Mouse (Mus musculus) hindbrain, embryonic 12.5 days (tissue): ENCODE measurements at regions not wholly inside any gene's neighbourhood (a gene's known extent, or its start where the extent isn't known, plus 50 kb on each side); places are given as distances from the start of the nearest gene placed in this dataset.

Experiments
- ATAC-seq: fragments of 200-750 bp; cut with Nextera tagmentation; 2 replicates; pipeline ENCODE4 v1.8.0; 2017; ENCODE audit warnings: moderate TSS enrichment; ENCODE audit not compliant: low FRiP score
- H3K27ac ChIP-seq: fragments of 300-500 bp; sonication (generic); 2 replicates; pipeline ENCODE4 v1.5.1; 2016; ENCODE audit warnings: mild to moderate bottlenecking
- H3K27me3 ChIP-seq: fragments of 300-500 bp; sonication (generic); 2 replicates; pipeline ENCODE4 v1.6.1; 2016; ENCODE audit warnings: mild to moderate bottlenecking
- H3K36me3 ChIP-seq: fragments of 300-500 bp; sonication (generic); 2 replicates; pipeline ENCODE4 v1.6.1; 2016; ENCODE audit warnings: mild to moderate bottlenecking
- H3K4me1 ChIP-seq: fragments of 300-500 bp; sonication (generic); 2 replicates; pipeline ENCODE4 v1.6.1; 2016
- H3K4me2 ChIP-seq: fragments of 300-500 bp; sonication (generic); replicated peaks from 2 replicates; pipeline ENCODE4 v1.6.1; 2016; ENCODE audit warnings: mild to moderate bottlenecking
- H3K4me3 ChIP-seq: fragments of 300-500 bp; sonication (generic); 2 replicates; pipeline ENCODE4 v1.5.1; 2016; ENCODE audit warnings: mild to moderate bottlenecking
- H3K9ac ChIP-seq: fragments of 300-500 bp; sonication (generic); 2 replicates; pipeline ENCODE4 v1.6.1; 2016; ENCODE audit warnings: mild to moderate bottlenecking, moderate library complexity
- H3K9me3 ChIP-seq: fragments of 300-500 bp; sonication (generic); replicated peaks from 2 replicates; pipeline ENCODE4 v1.6.1; 2016; ENCODE audit warnings: mild to moderate bottlenecking
- WGBS: fragments of 180-500 bp; shearing (Covaris S2); methylation state at CpG from one replicate; pipeline ENCODE4 v1.1.7; 2016; 5-methylcytosine and 5-hydroxymethylcytosine counted together

DNA sequence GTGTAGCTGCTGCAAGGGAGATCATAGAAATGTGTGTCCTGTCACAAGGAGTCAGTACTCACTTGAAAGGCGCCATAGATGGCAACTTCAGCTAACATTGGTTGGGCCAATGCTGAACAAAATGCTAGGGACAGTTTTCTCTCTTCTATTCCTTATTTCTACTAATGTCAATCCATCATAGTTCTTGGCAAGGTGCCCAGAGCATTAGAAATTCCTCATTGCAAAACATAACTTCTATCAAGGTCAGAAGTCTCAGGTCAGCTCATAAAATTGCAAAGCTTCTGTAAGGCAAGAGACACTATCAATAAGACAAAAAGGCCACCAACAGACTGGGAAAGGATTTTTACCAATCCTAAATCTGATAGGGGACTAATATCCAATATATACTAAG is 106.3 kb downstream of the D1Ertd622e start:
- 81% methylated on average over 1 of the region's 1 CpGs for WGBS
- Histone ChIP-seq H3K36me3 (no peaks in the 10 kb centered on the region), H3K9ac (no peak overlapping the region), H3K4me2 (no peak overlapping the region), H3K4me3 (no peak overlapping the region), H3K27ac (no peak overlapping the region), H3K27me3 (no peaks in the 10 kb centered on the region), H3K9me3 (no peaks in the 10 kb centered on the region), H3K4me1 (peaks cover 3% of the 10 kb centered on the region; the same call in 1 of the 2 replicates)
- no peak for ATAC-seq

DNA sequence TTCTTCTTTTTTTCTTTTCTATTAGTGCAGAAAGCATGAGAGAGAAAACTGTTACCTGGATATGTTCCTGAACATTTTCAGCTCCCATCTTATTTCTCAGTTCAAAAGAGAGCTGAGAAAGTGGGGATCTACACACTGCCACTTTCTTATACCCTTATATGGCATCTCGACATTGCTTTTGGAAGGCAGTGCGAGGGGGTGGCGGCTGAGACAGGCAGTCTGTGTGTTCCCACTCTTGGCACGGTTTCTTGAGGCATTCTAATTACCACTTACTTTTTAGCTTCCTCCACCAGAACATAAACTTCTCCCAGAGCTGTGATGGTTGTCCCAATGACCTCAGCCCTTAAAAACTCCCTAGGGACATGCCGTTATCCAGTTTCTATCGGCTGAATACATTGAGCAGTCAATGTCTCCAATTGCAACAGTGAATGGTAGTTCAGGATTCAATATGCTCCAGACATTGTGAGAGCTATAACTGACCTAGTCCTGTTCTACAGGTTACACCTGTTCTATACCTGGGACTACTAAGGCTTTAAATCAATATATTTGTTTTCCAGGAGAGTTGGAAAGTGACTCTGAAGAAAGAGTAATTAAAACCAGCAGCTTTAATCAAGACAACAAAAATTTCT is 106.8 kb downstream of the D1Ertd622e start:
- H3K9me3 ChIP-seq = no peaks in the 10 kb centered on the region
- H3K36me3 ChIP-seq = no peaks in the 10 kb centered on the region
- no peak for ATAC-seq
- H3K9ac ChIP-seq = no peak overlapping the region
- no peak overlapping the region for H3K27ac ChIP-seq
- no peak overlapping the region for H3K4me3 ChIP-seq
- H3K4me2 ChIP-seq = no peak overlapping the region
- WGBS = 76% methylated on average over 6 of the region's 6 CpGs
- H3K27me3 ChIP-seq = no peaks in the 10 kb centered on the region
- H3K4me1 ChIP-seq = peaks cover 3% of the 10 kb centered on the region; the same call in 1 of the 2 replicates

DNA sequence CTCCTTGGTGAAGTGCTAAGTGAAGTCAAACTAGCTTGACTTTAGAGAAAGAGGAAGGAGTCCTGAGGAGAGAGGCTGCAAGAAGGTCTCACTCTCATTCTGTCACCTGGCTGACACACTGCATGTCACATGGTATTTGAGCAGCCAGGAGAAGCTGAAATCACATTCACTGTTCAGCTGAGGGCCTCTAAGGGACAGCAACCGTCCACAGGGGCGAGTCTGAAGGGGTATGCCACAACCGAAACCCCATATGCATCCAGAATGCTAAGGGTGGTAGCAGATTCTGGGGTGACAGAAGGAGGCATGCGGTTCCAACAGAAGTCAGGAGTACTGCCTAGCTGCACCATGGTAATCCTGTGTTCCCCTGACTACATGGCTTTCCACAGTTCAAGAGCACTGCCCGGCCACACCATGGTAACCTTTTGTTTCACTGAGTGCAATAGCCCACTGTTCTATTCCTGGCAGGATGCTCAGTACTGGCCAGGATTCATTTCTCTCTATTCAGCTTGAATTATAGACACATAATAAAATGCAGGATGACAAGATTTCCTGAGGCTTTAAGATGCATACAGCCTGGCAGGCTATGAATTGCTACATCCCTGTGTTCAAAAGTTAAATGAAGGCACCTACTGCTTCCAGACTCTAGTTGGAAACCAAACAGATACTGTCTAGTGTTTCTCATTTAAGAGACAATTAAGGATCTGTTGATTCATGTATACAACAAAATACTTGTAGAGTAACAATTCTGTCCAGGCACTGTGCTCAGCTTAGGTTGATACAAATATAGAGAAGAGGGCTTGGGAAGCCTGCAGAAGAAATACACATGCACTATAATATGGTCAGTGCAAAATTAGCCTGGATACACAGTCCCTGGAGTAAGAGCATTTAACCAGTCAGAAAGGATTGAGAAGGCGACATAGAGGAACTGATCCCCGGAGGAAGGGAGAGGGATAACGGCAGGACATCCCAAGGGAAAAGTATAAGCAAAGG is 108.1 kb downstream of the D1Ertd622e start:
- no peak overlapping the region for H3K27ac ChIP-seq
- 69% methylated on average over 8 of the region's 8 CpGs for WGBS
- H3K4me3 ChIP-seq = no peak overlapping the region
- peaks cover 3% of the 10 kb centered on the region; the same call in 1 of the 2 replicates for H3K4me1 ChIP-seq
- H3K9ac ChIP-seq = no peak overlapping the region
- H3K36me3 ChIP-seq = no peaks in the 10 kb centered on the region
- ATAC-seq = peak; percentile 76
- no peaks in the 10 kb centered on the region for H3K9me3 ChIP-seq
- no peaks in the 10 kb centered on the region for H3K27me3 ChIP-seq
- H3K4me2 ChIP-seq = no peak overlapping the region

DNA sequence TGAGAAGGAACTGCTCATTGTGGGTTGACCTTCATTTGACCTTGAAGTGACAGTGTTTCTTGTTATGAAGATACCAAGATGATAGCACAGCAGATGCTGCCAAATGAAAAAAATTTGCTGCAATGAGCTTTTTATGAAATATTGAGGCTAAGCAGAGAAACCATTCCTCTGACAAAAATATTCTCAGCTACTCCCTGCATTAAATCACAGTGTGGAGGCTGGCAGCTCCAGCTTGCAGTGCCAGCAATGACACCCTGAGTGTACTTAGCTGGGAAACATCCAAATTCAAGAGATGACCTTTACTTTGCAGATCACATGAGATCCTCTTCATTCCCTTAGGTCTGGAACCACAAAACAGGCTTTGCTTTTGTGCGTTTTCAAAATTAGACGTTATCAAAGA is 109.0 kb downstream of the D1Ertd622e start:
- Histone ChIP-seq H3K9ac (no peak overlapping the region), H3K4me1 (peaks cover 3% of the 10 kb centered on the region; the same call in 1 of the 2 replicates), H3K27me3 (no peaks in the 10 kb centered on the region), H3K27ac (no peak overlapping the region), H3K9me3 (no peaks in the 10 kb centered on the region), H3K4me3 (no peak overlapping the region), H3K36me3 (no peaks in the 10 kb centered on the region), H3K4me2 (no peak overlapping the region)
- 85% methylated on average over 2 of the region's 2 CpGs for WGBS
- ATAC-seq = no peak

DNA sequence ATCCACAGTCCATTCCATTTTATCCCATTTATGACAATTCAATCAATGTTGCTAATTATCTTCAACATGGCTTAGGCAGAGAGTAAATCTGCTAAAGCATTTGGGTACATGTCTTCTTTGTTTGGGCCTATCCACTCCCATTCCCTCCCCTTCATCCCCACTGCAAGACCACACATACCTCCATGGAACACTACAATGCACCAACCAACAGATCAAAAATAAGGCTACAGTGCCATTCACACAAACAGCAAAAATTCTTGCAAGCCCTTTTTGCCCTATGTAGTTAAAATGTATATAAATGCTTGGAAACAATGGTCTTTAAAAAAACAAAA is 120.7 kb downstream of the D1Ertd622e start:
- no peaks in the 10 kb centered on the region for H3K27me3 ChIP-seq
- no peak overlapping the region for H3K4me3 ChIP-seq
- peak; percentile 23 for ATAC-seq

DNA sequence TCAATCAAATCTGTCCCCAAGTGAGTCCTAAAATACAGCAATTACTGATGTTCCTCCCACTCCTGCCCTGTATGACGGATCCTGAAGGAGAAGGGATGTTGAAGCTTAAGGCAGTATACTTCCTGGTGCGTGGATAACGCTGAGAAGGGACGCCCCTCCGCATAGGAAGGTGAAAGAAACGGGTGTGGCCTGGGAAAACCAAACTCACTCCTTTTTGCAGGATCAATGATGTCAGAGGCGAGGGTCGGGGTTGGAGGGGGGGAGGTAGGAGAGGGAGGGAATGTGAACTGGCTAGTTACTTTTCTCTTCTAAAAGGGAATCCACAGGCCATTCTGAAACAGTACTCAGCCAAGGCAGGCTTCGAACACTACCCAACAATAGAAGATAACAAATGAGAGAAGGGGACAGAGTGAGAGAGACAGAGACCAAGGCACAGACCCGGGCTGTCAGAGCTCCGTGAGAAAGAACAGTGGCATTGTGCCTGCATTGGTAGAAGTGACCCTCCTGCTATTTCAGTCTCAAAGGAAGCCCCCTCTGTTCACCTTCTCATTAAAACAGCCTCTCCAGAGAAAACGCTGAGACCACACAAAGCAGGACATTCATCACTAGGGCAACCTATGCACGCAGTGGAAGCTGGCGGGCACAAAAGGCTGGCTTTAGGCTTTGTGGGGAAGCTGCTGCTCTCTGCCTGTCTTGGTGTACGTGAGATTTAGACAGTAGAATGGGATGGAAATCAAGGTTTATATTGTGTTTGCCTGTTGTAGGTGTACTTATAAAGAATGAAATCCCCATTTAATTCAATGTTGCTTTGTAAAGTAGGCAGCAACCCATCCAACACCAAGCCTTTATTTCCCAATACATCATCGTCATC is 121.3 kb downstream of the D1Ertd622e start:
- Histone ChIP-seq H3K4me2 (peak overlapping the region; percentile 27; the same call in 1 of the 2 replicates), H3K36me3 (no peaks in the 10 kb centered on the region), H3K27ac (peak overlapping the region; percentile 64), H3K27me3 (no peaks in the 10 kb centered on the region), H3K4me1 (peaks cover 10% of the 10 kb centered on the region), H3K4me3 (no peak overlapping the region), H3K9me3 (no peaks in the 10 kb centered on the region), H3K9ac (no peak overlapping the region)
- 23% methylated on average over 16 of the region's 16 CpGs for WGBS
- peak; percentile 95 for ATAC-seq

More for the DNA sequence above, 120.7 kb downstream of the D1Ertd622e start:
- Histone ChIP-seq H3K27ac (peak overlapping the region; percentile 64; the same call in 1 of the 2 replicates), H3K9me3 (no peaks in the 10 kb centered on the region), H3K4me2 (no peak overlapping the region), H3K4me1 (peaks cover 10% of the 10 kb centered on the region), H3K36me3 (no peaks in the 10 kb centered on the region), H3K9ac (no peak overlapping the region)

DNA sequence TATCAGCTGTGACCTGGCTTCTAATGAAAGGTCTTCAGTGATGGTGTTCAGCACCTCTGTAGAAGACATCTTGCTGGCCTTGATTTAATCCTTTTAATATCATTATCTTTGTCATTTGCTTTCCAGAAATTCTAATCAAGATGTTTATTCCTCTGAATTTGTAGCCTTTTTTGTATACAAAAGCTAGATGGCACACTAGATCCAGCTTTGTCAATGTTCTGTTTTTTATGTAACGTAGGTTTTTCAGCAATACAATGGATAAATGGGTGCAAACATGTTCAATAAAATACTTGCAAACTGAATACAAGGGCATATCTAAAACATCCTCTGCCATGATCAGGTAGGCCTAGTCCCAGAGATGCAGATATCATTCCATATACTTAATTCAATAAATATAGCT is 165.0 kb downstream of the D1Ertd622e start:
- H3K4me3 ChIP-seq = no peak overlapping the region
- no peaks in the 10 kb centered on the region for H3K4me1 ChIP-seq
- no peak overlapping the region for H3K9ac ChIP-seq
- 86% methylated on average over 1 of the region's 1 CpGs for WGBS
- no peak overlapping the region for H3K27ac ChIP-seq
- ATAC-seq = no peak
- no peak overlapping the region for H3K4me2 ChIP-seq
- no peaks in the 10 kb centered on the region for H3K9me3 ChIP-seq
- no peaks in the 10 kb centered on the region for H3K36me3 ChIP-seq
- no peaks in the 10 kb centered on the region for H3K27me3 ChIP-seq

DNA sequence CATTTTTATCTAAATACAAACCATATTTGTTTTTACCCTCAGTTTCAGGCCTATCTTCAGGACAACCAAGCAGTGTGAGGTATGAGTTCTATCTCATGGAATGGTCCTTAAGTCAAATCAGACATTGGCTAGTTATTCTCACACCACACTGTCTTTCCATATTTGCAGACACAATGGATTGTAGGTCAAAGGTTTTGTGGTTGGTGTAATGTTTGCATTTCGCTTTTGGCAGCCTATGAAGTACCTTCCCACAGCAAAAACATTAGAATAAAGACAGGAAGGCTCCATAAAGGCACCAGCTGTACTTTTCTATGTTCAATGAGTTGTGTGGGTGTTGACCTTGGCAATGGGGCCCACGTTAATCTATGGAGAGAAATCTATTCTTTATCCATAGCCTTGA is 182.0 kb downstream of the D1Ertd622e start:
- no peak overlapping the region for H3K4me2 ChIP-seq
- H3K9me3 ChIP-seq = no peaks in the 10 kb centered on the region
- H3K4me1 ChIP-seq = no peaks in the 10 kb centered on the region
- H3K9ac ChIP-seq = no peak overlapping the region
- no peaks in the 10 kb centered on the region for H3K36me3 ChIP-seq
- ATAC-seq = no peak
- H3K27me3 ChIP-seq = no peaks in the 10 kb centered on the region
- H3K27ac ChIP-seq = no peak overlapping the region
- H3K4me3 ChIP-seq = no peak overlapping the region
- 62% methylated on average over 2 of the region's 2 CpGs for WGBS
